Mouse (Mus musculus): ENCODE measurements around the gene Cds1. TPM values are rescaled to one million over a fixed set of nuclear protein-coding genes. Genes with fewer than 3 reads are reported as not detected.
A peak's percentile ranks its signal among the peaks of the same experiment; 100 is the strongest.

Cds1 gene
- polyA plus RNA-seq, 1 experiment from 2014 or later, result 3.7 TPM

GRCm38 (mm10) chr5:101819844-101820243 lies 54.9 kb downstream of the Cds1 start:
- Histone ChIP-seq H3K27me3 (0 out of 2 replicates have a peak, but pooled peaks cover 9% of the 10 kb centered on the region), H3K9me3 (no peaks in the 10 kb centered on the region), H3K27ac (no peak overlapping the region), H3K4me2 (replicated peaks) (no peak overlapping the region), H3K4me3 (replicated peaks) (no peak overlapping the region), H3K9ac (replicated peaks) (no peak overlapping the region), H3K4me1 (replicated peaks) (no peaks in the 10 kb centered on the region), H3K36me3 (no peaks in the 10 kb centered on the region)
- no peak for ATAC-seq
- WGBS, result 23% methylated on average over 7 of the region's 7 CpGs

GRCm38 (mm10) chr5:101821052-101821451 lies 56.1 kb downstream of the Cds1 start:
- ATAC-seq, result no peak
- no peaks in the 10 kb centered on the region for H3K36me3 ChIP-seq
- no peak overlapping the region for H3K4me3 ChIP-seq (replicated peaks)
- no peak overlapping the region for H3K4me2 ChIP-seq (replicated peaks)
- no peak overlapping the region for H3K27ac ChIP-seq
- no peak overlapping the region for H3K9ac ChIP-seq (replicated peaks)
- WGBS, result 64% methylated on average over 8 of the region's 8 CpGs
- H3K27me3 ChIP-seq, result peaks cover 9% of the 10 kb centered on the region; the same call in 1 of the 2 replicates
- H3K9me3 ChIP-seq, result no peaks in the 10 kb centered on the region
- H3K4me1 ChIP-seq (replicated peaks), result peaks cover 7% of the 10 kb centered on the region

- H3K4me3 ChIP-seq (replicated peaks), result no peak overlapping the region
- no peak overlapping the region for H3K4me2 ChIP-seq (replicated peaks)
- H3K9me3 ChIP-seq, result no peaks in the 10 kb centered on the region
- peaks cover 9% of the 10 kb centered on the region; the same call in 1 of the 2 replicates for H3K27me3 ChIP-seq
- ATAC-seq, result no peak
- no peak overlapping the region for H3K27ac ChIP-seq
- no peaks in the 10 kb centered on the region for H3K36me3 ChIP-seq
- no peak overlapping the region for H3K9ac ChIP-seq (replicated peaks)
- H3K4me1 ChIP-seq (replicated peaks), result peaks cover 12% of the 10 kb centered on the region
- 62% methylated on average over 17 of the region's 17 CpGs for WGBS
Observed at GRCm38 (mm10) chr5:101821491-101822310, 56.8 kb downstream of the Cds1 start.

GRCm38 (mm10) chr5:101822311-101822670 lies 57.4 kb downstream of the Cds1 start:
- ATAC-seq, result no peak
- H3K27ac ChIP-seq, result no peak overlapping the region
- no peaks in the 10 kb centered on the region for H3K9me3 ChIP-seq

GRCm38 (mm10) chr5:101825111-101825911 lies 60.4 kb downstream of the Cds1 start:
- H3K4me1 ChIP-seq (replicated peaks), result peaks cover 21% of the 10 kb centered on the region
- H3K27me3 ChIP-seq, result peaks cover 9% of the 10 kb centered on the region; the same call in 1 of the 2 replicates
- ATAC-seq, result no peak
- H3K9me3 ChIP-seq, result no peaks in the 10 kb centered on the region
- no peak overlapping the region; the same call in 1 of the 2 replicates for H3K27ac ChIP-seq
- H3K4me3 ChIP-seq (replicated peaks), result no peak overlapping the region
- H3K36me3 ChIP-seq, result no peaks in the 10 kb centered on the region
- H3K9ac ChIP-seq (replicated peaks), result no peak overlapping the region
- WGBS, result 17% methylated on average over 13 of the region's 13 CpGs
- H3K4me2 ChIP-seq (replicated peaks), result no peak overlapping the region; the same call in 1 of the 2 replicates

More at GRCm38 (mm10) chr5:101822311-101822670, 57.4 kb downstream of the Cds1 start:
- H3K36me3 ChIP-seq, result no peaks in the 10 kb centered on the region
- peaks cover 9% of the 10 kb centered on the region; the same call in 1 of the 2 replicates for H3K27me3 ChIP-seq
- no peak overlapping the region for H3K4me3 ChIP-seq (replicated peaks)
- H3K4me1 ChIP-seq (replicated peaks), result peaks cover 18% of the 10 kb centered on the region
- 61% methylated on average over 6 of the region's 6 CpGs for WGBS
- H3K9ac ChIP-seq (replicated peaks), result no peak overlapping the region
- no peak overlapping the region for H3K4me2 ChIP-seq (replicated peaks)

- H3K4me3 ChIP-seq (replicated peaks), result peak overlapping the region; percentile 19; the same call in 1 of the 2 replicates
- ATAC-seq, result peak; percentile 89
- 7% methylated on average over 15 of the region's 15 CpGs for WGBS
- peak overlapping the region; percentile 50 for H3K4me2 ChIP-seq (replicated peaks)
- H3K36me3 ChIP-seq, result no peaks in the 10 kb centered on the region
- peaks cover 21% of the 10 kb centered on the region for H3K4me1 ChIP-seq (replicated peaks)
- peak overlapping the region; percentile 44 for H3K9ac ChIP-seq (replicated peaks)
- peaks cover 9% of the 10 kb centered on the region; the same call in 1 of the 2 replicates for H3K27me3 ChIP-seq
- no peaks in the 10 kb centered on the region for H3K9me3 ChIP-seq
- peak overlapping the region; percentile 60 for H3K27ac ChIP-seq
Observed at GRCm38 (mm10) chr5:101826531-101826970, 61.6 kb downstream of the Cds1 start.

GRCm38 (mm10) chr5:101827477-101827876 lies 62.5 kb downstream of the Cds1 start:
- Histone ChIP-seq H3K27me3 (peaks cover 7% of the 10 kb centered on the region; the same call in 1 of the 2 replicates), H3K4me3 (replicated peaks) (no peak overlapping the region), H3K9ac (replicated peaks) (no peak overlapping the region), H3K36me3 (peaks cover 9% of the 10 kb centered on the region; the same call in 1 of the 2 replicates), H3K4me2 (replicated peaks) (no peak overlapping the region), H3K27ac (no peak overlapping the region), H3K4me1 (replicated peaks) (peaks cover 21% of the 10 kb centered on the region), H3K9me3 (no peaks in the 10 kb centered on the region)
- no peak for ATAC-seq
- 46% methylated on average over 12 of the region's 12 CpGs for WGBS

- no peaks in the 10 kb centered on the region for H3K9me3 ChIP-seq
- H3K36me3 ChIP-seq, result peaks cover 17% of the 10 kb centered on the region
- H3K4me1 ChIP-seq (replicated peaks), result peaks cover 21% of the 10 kb centered on the region
- 89% methylated on average over 3 of the region's 3 CpGs for WGBS
- peaks cover 3% of the 10 kb centered on the region; the same call in 1 of the 2 replicates for H3K27me3 ChIP-seq
- no peak overlapping the region for H3K27ac ChIP-seq
- no peak for ATAC-seq
- no peak overlapping the region for H3K9ac ChIP-seq (replicated peaks)
- H3K4me3 ChIP-seq (replicated peaks), result no peak overlapping the region
- no peak overlapping the region for H3K4me2 ChIP-seq (replicated peaks)
Observed at GRCm38 (mm10) chr5:101828932-101829331, 64.0 kb downstream of the Cds1 start.

GRCm38 (mm10) chr5:101830180-101830579 lies 65.2 kb downstream of the Cds1 start:
- WGBS, result 88% methylated on average over 8 of the region's 8 CpGs
- Histone ChIP-seq H3K4me2 (replicated peaks) (no peak overlapping the region), H3K9ac (replicated peaks) (no peak overlapping the region), H3K4me3 (replicated peaks) (no peak overlapping the region), H3K4me1 (replicated peaks) (peaks cover 20% of the 10 kb centered on the region), H3K27me3 (no peaks in the 10 kb centered on the region; the same call in 1 of the 2 replicates), H3K27ac (no peak overlapping the region), H3K36me3 (peaks cover 25% of the 10 kb centered on the region), H3K9me3 (no peaks in the 10 kb centered on the region)
- no peak for ATAC-seq

GRCm38 (mm10) chr5:101832042-101832441 lies 67.1 kb downstream of the Cds1 start:
- H3K36me3 ChIP-seq, result peaks cover 40% of the 10 kb centered on the region
- H3K9ac ChIP-seq (replicated peaks), result no peak overlapping the region
- no peaks in the 10 kb centered on the region for H3K9me3 ChIP-seq
- H3K4me3 ChIP-seq (replicated peaks), result no peak overlapping the region
- no peak for ATAC-seq
- H3K4me2 ChIP-seq (replicated peaks), result no peak overlapping the region
- peaks cover 5% of the 10 kb centered on the region for H3K4me1 ChIP-seq (replicated peaks)
- H3K27me3 ChIP-seq, result no peaks in the 10 kb centered on the region
- no peak overlapping the region for H3K27ac ChIP-seq
- 95% methylated on average over 6 of the region's 6 CpGs for WGBS

GRCm38 (mm10) chr5:101832991-101833390 lies 68.1 kb downstream of the Cds1 start:
- H3K27ac ChIP-seq, result no peak overlapping the region
- WGBS, result 97% methylated on average over 5 of the region's 5 CpGs
- H3K9ac ChIP-seq (replicated peaks), result no peak overlapping the region
- ATAC-seq, result no peak
- no peak overlapping the region for H3K4me2 ChIP-seq (replicated peaks)
- no peaks in the 10 kb centered on the region for H3K9me3 ChIP-seq
- peaks cover 48% of the 10 kb centered on the region for H3K36me3 ChIP-seq
- no peak overlapping the region for H3K4me3 ChIP-seq (replicated peaks)
- H3K27me3 ChIP-seq, result no peaks in the 10 kb centered on the region
- no peaks in the 10 kb centered on the region for H3K4me1 ChIP-seq (replicated peaks)

GRCm38 (mm10) chr5:101833875-101834274 lies 68.9 kb downstream of the Cds1 start:
- peaks cover 57% of the 10 kb centered on the region for H3K36me3 ChIP-seq
- H3K9me3 ChIP-seq, result no peaks in the 10 kb centered on the region
- no peak overlapping the region for H3K27ac ChIP-seq
- H3K4me1 ChIP-seq (replicated peaks), result no peaks in the 10 kb centered on the region
- WGBS, result 56% methylated on average over 8 of the region's 8 CpGs
- H3K4me2 ChIP-seq (replicated peaks), result no peak overlapping the region
- no peak for ATAC-seq
- H3K9ac ChIP-seq (replicated peaks), result no peak overlapping the region
- no peaks in the 10 kb centered on the region for H3K27me3 ChIP-seq
- H3K4me3 ChIP-seq (replicated peaks), result no peak overlapping the region
